Mouse (Mus musculus) brain, adult 10 weeks (tissue): ENCODE results near the gene Olfr495. TPM values are rescaled to one million over a fixed set of nuclear protein-coding genes. Genes with fewer than 3 reads are reported as not detected.

ENCODE experiments used
- polyA plus RNA-seq: library from polyadenylated mRNA; stranded (reverse); fragments of 350-450 nt; fragmentation: Illumina TruSeq; extraction: RNeasy Lipid Tissue Mini Kit (QIAGEN cat#74804); gene quantifications from one replicate; pipeline ENCODE4 v1.2.3, GENCODE M21; 2015; ENCODE audit warnings: low read depth, low replicate concordance

The Olfr495 gene
- polyA plus RNA-seq = not detected

GRCm38 (mm10) chr7:108392867-108393266 is at the start of gene Olfr495:
TSS of gene Olfr495 (plus strand) at chr7:108393167.

GRCm38 (mm10) chr7:108346879-108347278 is 46.1 kb upstream of the Olfr495 start, which contains the start of gene Olfr493:
TSS of gene Olfr493 (minus strand) at chr7:108346979.

GRCm38 (mm10) chr7:108365035-108365434 is 27.9 kb upstream of the Olfr495 start, which contains the start of gene Olfr494:
TSS of gene Olfr494 (plus strand) at chr7:108365335.

GRCm38 (mm10) chr7:108420121-108420520 is 27.2 kb downstream of the Olfr495 start, which contains the start of gene Olfr497:
TSS of gene Olfr497 (plus strand) at chr7:108420421.

Other genes with a start within 250 kb of the Olfr495 start
- not detected for gene Olfr485, start 233.3 kb upstream of the Olfr495 start, polyA plus RNA-seq
- gene Olfr486, start 220.4 kb upstream of the Olfr495 start, polyA plus RNA-seq = not detected
- not detected for gene Olfr487, start 178.5 kb upstream of the Olfr495 start, polyA plus RNA-seq
- not detected for gene Olfr488, start 134.8 kb upstream of the Olfr495 start, polyA plus RNA-seq
- not detected for gene Olfr490, start 104.2 kb upstream of the Olfr495 start, polyA plus RNA-seq
- not detected for gene Olfr491, start 79.7 kb upstream of the Olfr495 start, polyA plus RNA-seq
- gene Olfr492, start 69.5 kb upstream of the Olfr495 start, polyA plus RNA-seq = not detected
- not detected for gene Olfr493, start 46.2 kb upstream of the Olfr495 start, polyA plus RNA-seq
- gene Olfr494, start 27.8 kb upstream of the Olfr495 start, polyA plus RNA-seq = not detected
- gene Olfr497, start 27.3 kb downstream of the Olfr495 start, polyA plus RNA-seq = not detected
- not detected for gene Olfr498, start 72.2 kb downstream of the Olfr495 start, polyA plus RNA-seq
- gene Olfr502, start 131.9 kb downstream of the Olfr495 start, polyA plus RNA-seq = not detected
- gene Olfr503, start 151.4 kb downstream of the Olfr495 start, polyA plus RNA-seq = not detected
- not detected for gene Olfr504, start 172.6 kb downstream of the Olfr495 start, polyA plus RNA-seq
- not detected for gene Olfr506, start 217.6 kb downstream of the Olfr495 start, polyA plus RNA-seq
- gene Olfr507, start 228.6 kb downstream of the Olfr495 start, polyA plus RNA-seq = not detected
- not detected for gene Olfr508, start 236.8 kb downstream of the Olfr495 start, polyA plus RNA-seq